Mouse (Mus musculus) intestine, postnatal 0 days (tissue): ENCODE results near the gene Ulk4. TPM values are rescaled to one million over a fixed set of nuclear protein-coding genes. Genes with fewer than 3 reads are reported as not detected.

Source experiments
- ATAC-seq: fragments of 200-750 bp; cut with Nextera tagmentation; 2 replicates; pipeline ENCODE4 v1.8.0; 2017; ENCODE audit warnings: mild to moderate bottlenecking, moderate TSS enrichment, moderate library complexity
- H3K27ac ChIP-seq: fragments of 300-500 bp; sonication (generic); 2 replicates; pipeline ENCODE4 v1.5.1; 2014; ENCODE audit warnings: mild to moderate bottlenecking, low read depth, low read length, moderate library complexity
- H3K27me3 ChIP-seq: fragments of 300-500 bp; sonication (generic); replicated peaks from 2 replicates; pipeline ENCODE4 v1.6.1; 2014; ENCODE audit warnings: low read length, mixed read lengths; ENCODE audit not compliant: control insufficient read depth, insufficient read depth
- H3K36me3 ChIP-seq: fragments of 300-500 bp; sonication (generic); 2 replicates; pipeline ENCODE4 v1.6.1; 2014; ENCODE audit warnings: mild to moderate bottlenecking, moderate library complexity; ENCODE audit not compliant: control insufficient read depth, insufficient read depth
- H3K4me1 ChIP-seq: fragments of 300-500 bp; sonication (generic); replicated peaks from 2 replicates; pipeline ENCODE4 v1.6.1; 2014; ENCODE audit warnings: antibody characterized with exemption, low read length, mixed read lengths; ENCODE audit not compliant: control insufficient read depth, insufficient read depth
- H3K4me2 ChIP-seq: fragments of 300-500 bp; sonication (generic); replicated peaks from 2 replicates; pipeline ENCODE4 v1.6.1; 2014; ENCODE audit warnings: low read depth, mild to moderate bottlenecking, moderate library complexity
- H3K4me3 ChIP-seq: fragments of 300-500 bp; sonication (generic); 2 replicates; pipeline ENCODE4 v1.5.1; 2014; ENCODE audit warnings: low read depth, low read length
- H3K9ac ChIP-seq: fragments of 300-500 bp; sonication (generic); 2 replicates; pipeline ENCODE4 v1.6.1; 2014; ENCODE audit warnings: mild to moderate bottlenecking, low read depth, low read length
- H3K9me3 ChIP-seq: fragments of 300-500 bp; sonication (generic); 2 replicates; pipeline ENCODE4 v1.6.1; 2016; ENCODE audit warnings: mixed run types; ENCODE audit not compliant: control insufficient read depth
- CTCF ChIP-seq: sonication (generic); IDR thresholded peaks from 2 replicates; pipeline ENCODE4 v1.5.1; 2016; ENCODE audit warnings: low read depth, mild to moderate bottlenecking, control low read depth, antibody characterized with exemption, moderate library complexity
- WGBS: fragments of 180-500 bp; shearing (Covaris S2); extraction: QIAGEN DNeasy Blood & Tissue Kit; methylation state at CpG from one replicate; pipeline ENCODE4 v1.1.7; 2014; 5-methylcytosine and 5-hydroxymethylcytosine counted together
- polyA plus RNA-seq: library from polyadenylated mRNA; unstranded; fragments of >200 nt; fragmentation: Nextera tagmentation; extraction: Ambion mirVana; gene quantifications from 2 replicates; pipeline ENCODE4 v1.2.1, GENCODE M21; 2015

Gene Ulk4
- polyA plus RNA-seq, 1 experiment from 2014 or later, result 111 TPM

DNA sequence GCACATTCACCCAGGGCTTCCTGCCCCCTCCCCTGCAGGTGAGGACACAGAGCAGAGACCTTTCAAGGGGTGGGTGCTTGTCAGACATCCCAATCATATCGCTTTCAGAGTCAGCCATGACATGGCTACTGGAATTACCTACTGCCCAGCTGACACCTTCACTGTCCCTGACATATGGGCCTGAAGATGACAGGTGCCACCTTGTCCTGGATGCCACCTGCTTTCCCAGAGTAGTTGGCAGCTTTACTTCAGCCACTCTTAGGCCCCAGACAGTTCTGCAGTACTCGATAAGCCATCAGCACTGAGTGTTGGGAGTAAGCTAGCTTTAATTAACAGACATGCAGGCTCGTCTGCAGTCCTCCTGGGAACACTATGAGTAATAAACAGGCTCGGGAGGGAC lies 234.0 kb downstream of the Ulk4 start:
- H3K27me3 ChIP-seq, result no peaks in the 10 kb centered on the region
- no peak overlapping the region for H3K4me3 ChIP-seq
- no peak overlapping the region for H3K4me2 ChIP-seq
- no peaks in the 10 kb centered on the region for H3K36me3 ChIP-seq
- TF ChIP-seq CTCF, result no peak
- H3K9ac ChIP-seq, result no peak overlapping the region
- H3K9me3 ChIP-seq, result no peaks in the 10 kb centered on the region
- ATAC-seq, result no peak
- 94% methylated on average over 4 of the region's 4 CpGs for WGBS
- no peak overlapping the region for H3K27ac ChIP-seq
- no peaks in the 10 kb centered on the region for H3K4me1 ChIP-seq

DNA sequence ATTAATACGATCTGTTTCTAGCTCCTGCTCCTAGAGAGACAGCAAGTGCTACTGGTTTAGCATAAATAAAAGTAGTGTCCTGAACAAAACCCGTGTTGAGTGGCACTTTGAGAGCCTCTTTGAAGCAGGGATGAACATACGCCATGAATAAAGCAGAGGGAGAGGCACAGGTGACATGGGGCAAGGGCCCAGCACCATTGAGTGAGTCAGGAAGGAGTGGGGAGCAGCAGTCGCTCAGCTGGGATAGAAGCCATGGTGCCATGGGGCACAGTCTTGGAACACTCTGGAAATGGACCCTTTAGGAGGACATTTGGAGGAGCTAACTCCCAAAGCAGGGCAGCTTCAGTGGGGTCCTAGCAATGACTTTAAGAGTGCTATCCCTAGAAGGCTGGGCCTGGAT lies 238.6 kb downstream of the Ulk4 start:
- Histone ChIP-seq H3K9me3 (no peaks in the 10 kb centered on the region), H3K4me2 (no peak overlapping the region), H3K9ac (no peak overlapping the region), H3K27ac (no peak overlapping the region), H3K4me1 (no peaks in the 10 kb centered on the region), H3K36me3 (no peaks in the 10 kb centered on the region), H3K27me3 (no peaks in the 10 kb centered on the region), H3K4me3 (no peak overlapping the region)
- no peak for ATAC-seq
- TF ChIP-seq CTCF, result no peak
- WGBS, result 79% methylated on average over 4 of the region's 4 CpGs

DNA sequence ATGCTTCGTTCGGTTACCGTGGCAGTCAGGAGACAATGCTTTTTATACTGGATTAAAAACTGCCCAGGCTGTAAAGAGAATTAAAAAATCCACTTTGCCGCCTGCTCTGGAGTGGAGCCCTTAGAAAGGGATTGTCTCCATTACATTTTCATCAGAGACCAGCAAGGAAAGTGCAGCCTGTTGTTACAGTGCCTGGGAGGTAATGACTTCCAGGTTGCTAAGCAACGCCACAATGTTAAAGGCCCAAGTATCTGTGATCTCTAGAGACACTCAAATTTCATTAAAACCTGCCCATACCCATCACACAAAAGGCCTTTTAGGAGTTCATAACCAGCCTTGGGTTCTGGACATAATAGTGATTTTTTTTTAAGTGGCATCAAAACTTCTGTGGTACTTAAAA lies 239.0 kb downstream of the Ulk4 start:
- H3K9ac ChIP-seq, result no peak overlapping the region
- H3K4me2 ChIP-seq, result no peak overlapping the region
- no peaks in the 10 kb centered on the region for H3K27me3 ChIP-seq
- H3K4me1 ChIP-seq, result no peaks in the 10 kb centered on the region
- H3K4me3 ChIP-seq, result no peak overlapping the region
- no peak for TF ChIP-seq CTCF
- no peak for ATAC-seq
- H3K36me3 ChIP-seq, result no peaks in the 10 kb centered on the region
- 78% methylated on average over 5 of the region's 5 CpGs for WGBS
- H3K27ac ChIP-seq, result no peak overlapping the region
- no peaks in the 10 kb centered on the region for H3K9me3 ChIP-seq

DNA sequence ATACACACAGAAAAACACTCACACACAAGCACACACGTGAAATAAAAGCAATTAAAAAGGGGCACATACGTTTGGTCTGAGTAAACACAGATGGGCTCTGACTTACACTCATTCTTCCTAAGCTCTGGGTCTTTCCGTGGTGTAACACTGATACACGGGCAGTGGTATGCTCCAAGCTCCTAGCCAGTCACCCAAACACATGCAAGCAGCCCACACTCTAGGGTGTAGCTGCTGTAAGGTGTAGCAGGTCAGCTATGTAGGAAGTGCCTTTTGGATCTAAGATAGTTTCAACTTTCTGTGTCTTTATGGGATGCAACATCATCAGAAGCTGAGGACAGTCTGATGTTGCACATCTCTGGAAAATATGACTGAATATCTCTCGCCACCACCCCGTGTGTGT lies 241.7 kb downstream of the Ulk4 start:
- Histone ChIP-seq H3K4me2 (no peak overlapping the region), H3K4me1 (no peaks in the 10 kb centered on the region), H3K9ac (no peak overlapping the region), H3K4me3 (no peak overlapping the region), H3K9me3 (no peaks in the 10 kb centered on the region), H3K27ac (no peak overlapping the region), H3K36me3 (no peaks in the 10 kb centered on the region), H3K27me3 (no peaks in the 10 kb centered on the region)
- TF ChIP-seq CTCF, result no peak
- WGBS, result 64% methylated on average over 6 of the region's 6 CpGs
- ATAC-seq, result no peak

DNA sequence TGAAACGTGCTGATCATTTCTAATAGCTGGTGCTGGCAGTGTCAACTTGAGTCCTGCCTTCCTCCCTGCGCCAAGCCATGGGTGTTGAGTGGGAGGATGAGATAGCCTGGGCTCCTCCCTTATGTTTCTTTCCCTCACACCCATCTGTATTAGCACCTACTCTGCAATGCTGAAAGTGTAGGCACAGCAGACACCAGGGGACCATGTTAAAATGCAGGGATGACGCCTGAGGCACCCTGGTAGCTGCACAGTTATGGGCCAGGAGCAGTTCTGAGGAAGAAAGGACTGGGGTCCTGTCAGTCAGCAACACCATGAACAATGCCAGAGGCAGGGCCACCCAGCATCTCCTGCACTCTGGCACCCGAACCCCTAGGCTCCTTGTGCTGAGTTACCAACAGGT lies 243.4 kb downstream of the Ulk4 start:
- ATAC-seq, result no peak
- H3K9ac ChIP-seq, result no peak overlapping the region
- no peaks in the 10 kb centered on the region for H3K36me3 ChIP-seq
- H3K4me3 ChIP-seq, result no peak overlapping the region
- no peaks in the 10 kb centered on the region for H3K4me1 ChIP-seq
- WGBS, result 76% methylated on average over 4 of the region's 4 CpGs
- no peaks in the 10 kb centered on the region for H3K9me3 ChIP-seq
- no peak overlapping the region for H3K4me2 ChIP-seq
- H3K27me3 ChIP-seq, result no peaks in the 10 kb centered on the region
- TF ChIP-seq CTCF, result no peak
- H3K27ac ChIP-seq, result no peak overlapping the region

DNA sequence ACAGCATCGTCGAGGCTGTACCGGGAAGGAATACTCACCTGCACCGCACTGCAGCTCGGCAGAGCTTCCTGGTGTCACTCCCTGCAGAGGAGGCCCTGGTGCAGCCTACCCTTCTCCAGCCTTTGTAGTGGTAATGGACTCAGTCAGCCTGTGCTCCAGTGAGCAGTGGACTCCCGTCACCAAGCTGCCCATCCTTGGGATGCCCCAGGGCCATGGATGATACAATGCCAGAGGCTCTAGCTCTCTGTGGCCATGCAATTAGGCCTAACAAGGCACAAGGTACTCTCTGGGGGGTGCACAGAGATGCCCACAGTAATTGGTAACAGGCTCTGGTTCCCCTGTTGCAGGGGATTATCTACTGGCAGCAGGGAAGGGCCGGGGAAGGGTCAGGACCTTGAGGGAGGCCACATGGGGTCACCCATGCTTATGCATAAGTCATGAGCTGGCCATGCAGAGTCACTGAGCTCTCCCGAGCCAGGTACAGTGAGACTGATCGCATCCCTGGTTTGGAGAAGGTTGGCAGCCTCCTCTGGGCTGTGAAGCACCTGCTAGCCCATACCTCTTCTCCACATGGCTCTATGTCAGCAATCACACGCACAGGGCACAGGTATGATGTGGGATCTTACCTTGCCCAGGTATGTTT lies 244.6 kb downstream of the Ulk4 start:
- ATAC-seq, result no peak
- Histone ChIP-seq H3K4me2 (no peak overlapping the region), H3K9ac (no peak overlapping the region), H3K27me3 (no peaks in the 10 kb centered on the region), H3K4me1 (no peaks in the 10 kb centered on the region), H3K9me3 (no peaks in the 10 kb centered on the region), H3K27ac (no peak overlapping the region), H3K4me3 (no peak overlapping the region), H3K36me3 (no peaks in the 10 kb centered on the region)
- no peak for TF ChIP-seq CTCF
- WGBS, result 74% methylated on average over 10 of the region's 10 CpGs

DNA sequence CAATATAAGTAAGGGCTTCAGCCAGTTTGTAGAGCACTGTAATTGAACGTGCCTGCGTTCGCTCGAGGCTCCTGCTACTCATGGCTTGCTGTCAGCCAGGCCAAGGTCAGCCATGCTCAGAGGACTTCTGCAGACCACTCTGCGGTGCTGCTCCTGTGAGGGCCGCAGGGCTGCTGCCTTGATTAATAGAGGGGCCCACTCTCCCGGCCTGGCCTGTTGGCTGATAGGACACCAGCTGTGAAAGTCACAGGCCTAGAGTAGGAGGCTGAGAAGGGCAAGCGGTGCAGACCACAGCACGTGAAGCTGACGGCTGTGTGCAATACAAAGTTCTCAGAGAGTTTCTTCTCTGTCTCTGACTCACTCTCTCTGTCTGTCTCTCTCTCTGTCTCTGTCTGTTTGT lies 246.0 kb downstream of the Ulk4 start:
- TF ChIP-seq CTCF, result no peak
- no peak overlapping the region for H3K27ac ChIP-seq
- H3K4me3 ChIP-seq, result no peak overlapping the region
- H3K9me3 ChIP-seq, result no peaks in the 10 kb centered on the region
- no peaks in the 10 kb centered on the region for H3K27me3 ChIP-seq
- H3K4me1 ChIP-seq, result no peaks in the 10 kb centered on the region
- H3K4me2 ChIP-seq, result no peak overlapping the region
- no peak overlapping the region for H3K9ac ChIP-seq
- ATAC-seq, result no peak
- 54% methylated on average over 10 of the region's 10 CpGs for WGBS
- no peaks in the 10 kb centered on the region for H3K36me3 ChIP-seq
